20 mouse cellular contexts compared by ENCODE assay signal in the genomic region with DNA sequence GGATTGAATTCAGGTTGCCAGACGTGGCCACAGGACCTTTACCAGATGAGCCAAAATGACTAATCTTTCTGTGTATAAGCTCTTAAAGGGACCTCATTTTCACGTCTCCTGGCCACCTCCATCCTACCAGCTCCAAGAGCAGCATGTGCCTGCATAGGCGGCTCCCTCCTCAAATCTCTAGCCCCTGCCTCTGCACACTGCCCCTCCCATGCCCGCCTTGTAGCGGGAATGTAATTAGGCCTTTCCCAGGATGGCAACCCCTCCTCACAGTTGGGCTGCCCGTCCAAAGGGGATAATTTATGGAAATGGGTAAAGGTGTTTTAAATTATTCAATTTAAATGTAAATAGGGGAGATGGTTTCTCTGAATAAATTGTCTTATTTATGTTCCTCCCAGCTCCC.
DNase-seq lines count a peak whose midpoint lies in the region; ATAC-seq lines count a peak whose summit lies in the region.
"Had no signal": no experiment of that assay in that cellular context is flagged by ENCODE, and none has a peak within 500 bp of the region (broad histone marks: within the 10 kb centered on the region; RNA-seq: fewer than 3 reads in every experiment).

No protein-coding gene starts in this region.

- 0 out of 2 replicates have a peak overlapping the region, but pooled peaks have one; percentile 35 for H3K27ac ChIP-seq in forebrain, embryonic 13.5 days
- H3K27ac ChIP-seq in forebrain, embryonic 10.5 days = no peak overlapping the region
- peak overlapping the region; percentile 60; the same call in 1 of the 2 replicates for H3K27ac ChIP-seq in hindbrain, embryonic 12.5 days
- no peak overlapping the region for H3K27ac ChIP-seq in hindbrain, embryonic 14.5 days
- no peak overlapping the region for H3K27ac ChIP-seq in neural tube, embryonic 11.5 days (ENCODE audit: low read depth, low read length)
- no peak overlapping the region for H3K27ac ChIP-seq in neural tube, embryonic 15.5 days (replicated peaks)
- H3K27ac ChIP-seq: embryonic facial prominence, embryonic 10.5 days; gastrocnemius, adult 2 months; hindbrain, embryonic 15.5 days had no signal

- H3K27me3 ChIP-seq in forebrain, embryonic 13.5 days = peaks cover 40% of the 10 kb centered on the region
- peaks cover 8% of the 10 kb centered on the region; the same call in 1 of the 2 replicates for H3K27me3 ChIP-seq in forebrain, embryonic 10.5 days (ENCODE audit: poor library complexity, severe bottlenecking)
- H3K27me3 ChIP-seq in hindbrain, embryonic 12.5 days = 0 out of 2 replicates have a peak, but pooled peaks cover 6% of the 10 kb centered on the region
- 0 out of 2 replicates have a peak, but pooled peaks cover 4% of the 10 kb centered on the region for H3K27me3 ChIP-seq in hindbrain, embryonic 14.5 days (ENCODE audit: control insufficient read depth, insufficient read depth, low read length)
- H3K27me3 ChIP-seq in neural tube, embryonic 11.5 days (ENCODE audit: control insufficient read depth, insufficient read depth, low read length) = no peaks in the 10 kb centered on the region
- H3K27me3 ChIP-seq in neural tube, embryonic 15.5 days (replicated peaks) = no peaks in the 10 kb centered on the region
- H3K27me3 ChIP-seq: hindbrain, embryonic 15.5 days; Patski had no signal

- DNase-seq in forebrain, embryonic 10.5 days (ENCODE audit: extremely low spot score, low spot score) = no peak
- DNase-seq in hindbrain, embryonic 14.5 days (ENCODE audit: low spot score) = no peak
- no peak for DNase-seq in neural tube, embryonic 11.5 days (ENCODE audit: low spot score)
- DNase-seq in heart, adult 11 months = no peak
- DNase-seq: adrenal gland, postnatal 14 days; cerebellum, adult 18-20 months; cerebellum, postnatal 10 days; gastrocnemius, adult 2 months; gastrocnemius, postnatal 25 days; heart, postnatal 36 days; kidney, adult 11 months had no signal

- peaks cover 39% of the 10 kb centered on the region for H3K4me1 ChIP-seq in forebrain, embryonic 13.5 days
- H3K4me1 ChIP-seq in forebrain, embryonic 10.5 days = peaks cover 35% of the 10 kb centered on the region
- H3K4me1 ChIP-seq in hindbrain, embryonic 12.5 days = peaks cover 39% of the 10 kb centered on the region
- peaks cover 25% of the 10 kb centered on the region for H3K4me1 ChIP-seq in hindbrain, embryonic 14.5 days (replicated peaks; ENCODE audit: control insufficient read depth, insufficient read depth, low read length)
- H3K4me1 ChIP-seq in neural tube, embryonic 11.5 days (ENCODE audit: control insufficient read depth, insufficient read depth, low read length) = peaks cover 22% of the 10 kb centered on the region
- peaks cover 44% of the 10 kb centered on the region for H3K4me1 ChIP-seq in neural tube, embryonic 15.5 days

- WGBS in forebrain, embryonic 13.5 days = 26% methylated on average over 6 of the region's 6 CpGs
- 48% methylated on average over 6 of the region's 6 CpGs for WGBS in forebrain, embryonic 10.5 days
- WGBS in hindbrain, embryonic 12.5 days = 24% methylated on average over 6 of the region's 6 CpGs
- WGBS in hindbrain, embryonic 14.5 days = 16% methylated on average over 6 of the region's 6 CpGs
- 20% methylated on average over 6 of the region's 6 CpGs for WGBS in neural tube, embryonic 11.5 days
- WGBS in neural tube, embryonic 15.5 days = 16% methylated on average over 6 of the region's 6 CpGs

- no peak overlapping the region for H3K4me2 ChIP-seq in forebrain, embryonic 13.5 days
- no peak overlapping the region for H3K4me2 ChIP-seq in hindbrain, embryonic 12.5 days (replicated peaks)
- H3K4me2 ChIP-seq in hindbrain, embryonic 14.5 days (replicated peaks) = no peak overlapping the region
- no peak overlapping the region for H3K4me2 ChIP-seq in neural tube, embryonic 11.5 days (ENCODE audit: low read depth)
- no peak overlapping the region for H3K4me2 ChIP-seq in neural tube, embryonic 15.5 days
- H3K4me2 ChIP-seq: heart, embryonic 13.5 days; hindbrain, embryonic 15.5 days had no signal

- H3K4me3 ChIP-seq in forebrain, embryonic 13.5 days = no peak overlapping the region
- no peak overlapping the region for H3K4me3 ChIP-seq in forebrain, embryonic 10.5 days
- no peak overlapping the region for H3K4me3 ChIP-seq in hindbrain, embryonic 12.5 days
- H3K4me3 ChIP-seq in hindbrain, embryonic 14.5 days (replicated peaks; ENCODE audit: low read length) = no peak overlapping the region
- no peak overlapping the region for H3K4me3 ChIP-seq in neural tube, embryonic 11.5 days (ENCODE audit: low read depth, low read length)
- H3K4me3 ChIP-seq in neural tube, embryonic 15.5 days (replicated peaks) = no peak overlapping the region
- H3K4me3 ChIP-seq: embryonic facial prominence, embryonic 10.5 days; erythroblast, embryonic 14.5 days; gastrocnemius, adult 2 months; heart, embryonic 13.5 days; hindbrain, embryonic 15.5 days had no signal

- no peak overlapping the region for H3K9ac ChIP-seq in forebrain, embryonic 13.5 days
- H3K9ac ChIP-seq in hindbrain, embryonic 12.5 days = no peak overlapping the region
- H3K9ac ChIP-seq in hindbrain, embryonic 14.5 days = no peak overlapping the region
- H3K9ac ChIP-seq in neural tube, embryonic 11.5 days (ENCODE audit: low read length) = no peak overlapping the region
- H3K9ac ChIP-seq in neural tube, embryonic 15.5 days (replicated peaks) = no peak overlapping the region
- H3K9ac ChIP-seq: hindbrain, embryonic 15.5 days had no signal

- H3K36me3 ChIP-seq in forebrain, embryonic 13.5 days (ENCODE audit: poor library complexity, severe bottlenecking) = no peaks in the 10 kb centered on the region
- H3K36me3 ChIP-seq in forebrain, embryonic 10.5 days (replicated peaks) = no peaks in the 10 kb centered on the region
- no peaks in the 10 kb centered on the region for H3K36me3 ChIP-seq in hindbrain, embryonic 12.5 days
- H3K36me3 ChIP-seq in hindbrain, embryonic 14.5 days (replicated peaks; ENCODE audit: control insufficient read depth, insufficient read depth) = no peaks in the 10 kb centered on the region
- H3K36me3 ChIP-seq in neural tube, embryonic 11.5 days (ENCODE audit: control insufficient read depth, insufficient read depth, low read length) = no peaks in the 10 kb centered on the region
- H3K36me3 ChIP-seq in neural tube, embryonic 15.5 days = no peaks in the 10 kb centered on the region
- H3K36me3 ChIP-seq: embryonic facial prominence, embryonic 10.5 days; heart, embryonic 13.5 days; hindbrain, embryonic 15.5 days had no signal

- peak; percentile 61 for ATAC-seq in forebrain, embryonic 13.5 days
- ATAC-seq in hindbrain, embryonic 12.5 days (ENCODE audit: low FRiP score) = peak; percentile 49
- ATAC-seq in hindbrain, embryonic 14.5 days (ENCODE audit: low FRiP score) = no peak
- ATAC-seq in neural tube, embryonic 11.5 days (ENCODE audit: insufficient read depth, low FRiP score, low TSS enrichment) = peak; percentile 31; the same call in 1 of the 2 replicates
- no peak for ATAC-seq in neural tube, embryonic 15.5 days (ENCODE audit: low FRiP score)
- ATAC-seq: activated CD4-positive, CD25-positive, alpha-beta regulatory T cell, adult 4 months; Patski had no signal

- no peaks in the 10 kb centered on the region for H3K9me3 ChIP-seq in forebrain, embryonic 13.5 days (replicated peaks)
- H3K9me3 ChIP-seq in forebrain, embryonic 10.5 days = no peaks in the 10 kb centered on the region
- no peaks in the 10 kb centered on the region for H3K9me3 ChIP-seq in hindbrain, embryonic 12.5 days (replicated peaks)
- H3K9me3 ChIP-seq in hindbrain, embryonic 14.5 days (ENCODE audit: control insufficient read depth, low read length) = no peaks in the 10 kb centered on the region
- H3K9me3 ChIP-seq in neural tube, embryonic 11.5 days (ENCODE audit: control insufficient read depth, low read length) = no peaks in the 10 kb centered on the region
- no peaks in the 10 kb centered on the region for H3K9me3 ChIP-seq in neural tube, embryonic 15.5 days (replicated peaks)
- H3K9me3 ChIP-seq: embryonic facial prominence, embryonic 10.5 days; heart, embryonic 13.5 days; hindbrain, embryonic 15.5 days had no signal

Comparison
In these comparisons a context has a peak if more than half of its experiments do, and no peak if none do; other contexts are left out.
1. ATAC-seq: peak in forebrain, embryonic 13.5 days (single experiment), hindbrain, embryonic 12.5 days (single experiment) and neural tube, embryonic 11.5 days (single experiment); none in hindbrain, embryonic 14.5 days (single experiment) and neural tube, embryonic 15.5 days (single experiment).
2. H3K27ac ChIP-seq: peak in forebrain, embryonic 13.5 days (single experiment) and hindbrain, embryonic 12.5 days (single experiment); none in forebrain, embryonic 10.5 days (single experiment), hindbrain, embryonic 14.5 days (single experiment), neural tube, embryonic 11.5 days (single experiment) and neural tube, embryonic 15.5 days (single experiment).